Mouse (Mus musculus) neutrophil, adult 83 days (primary cell): ENCODE data around the gene Gm3727. TPM values are rescaled to one million over a fixed set of nuclear protein-coding genes. Genes with fewer than 3 reads are reported as not detected.

Experiments
- total RNA-seq, 2 experiments: library from RNA; stranded (reverse); gene quantifications; one replicate each; pipeline ENCODE4 v1.2.4; 2023

Gm3727 gene
- not detected for total RNA-seq

DNA sequence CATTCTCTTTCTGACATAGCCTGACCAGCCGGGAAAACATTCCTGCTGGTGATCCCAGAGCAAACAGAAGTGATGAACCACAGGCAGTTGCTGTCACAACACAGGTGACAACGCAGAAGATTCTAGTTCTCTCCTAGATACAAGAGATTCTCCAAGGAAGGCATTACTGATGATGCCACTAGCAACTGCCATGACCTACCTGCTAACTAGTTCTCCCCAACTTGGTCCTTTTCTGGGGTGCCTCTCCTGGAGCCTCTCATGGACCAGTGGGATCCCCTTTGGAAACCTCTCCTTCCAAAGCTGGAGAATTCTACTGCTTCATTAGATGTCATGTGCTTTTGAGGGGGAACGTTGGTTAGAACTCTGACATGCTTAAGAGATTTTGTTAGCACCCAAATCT is at the start of gene Gm3727:
Gene Gm3727 (minus strand): TSS at position 101 of the 400 bp plus-strand sequence.

Other genes starting within 250 kb of the Gm3727 start
- not detected for gene Gm10406, start 237.3 kb downstream of the Gm3727 start, total RNA-seq
- not detected for gene Gm3685, start 219.7 kb downstream of the Gm3727 start, total RNA-seq
- not detected for gene Gm3696, start 164.1 kb downstream of the Gm3727 start, total RNA-seq
- not detected for gene Gm6676, start 139.3 kb downstream of the Gm3727 start, total RNA-seq
- gene Gm3512, start 90.2 kb downstream of the Gm3727 start, total RNA-seq = not detected
- not detected for gene Gm16434, start 70.2 kb downstream of the Gm3727 start, total RNA-seq
- gene Gm3739, start 50.3 kb upstream of the Gm3727 start, total RNA-seq = not detected
- gene Gm5797, start 67.7 kb upstream of the Gm3727 start, total RNA-seq = not detected
- gene Gm8374, start 100.4 kb upstream of the Gm3727 start, total RNA-seq = not detected
- not detected for gene Gm3755, start 186.2 kb upstream of the Gm3727 start, total RNA-seq
- not detected for gene Gm3752, start 219.0 kb upstream of the Gm3727 start, total RNA-seq